Mouse (Mus musculus) CH12.LX (cell line): Measurements from ENCODE around the gene Unc13c. TPM values are rescaled to one million over a fixed set of nuclear protein-coding genes. Genes with fewer than 3 reads are reported as not detected.

Source experiments
- DNase-seq: peaks from one replicate; pipeline ENCODE4 v3.0.0-alpha.2; 2013; ENCODE audit errors: extremely low read depth
- H3K27ac ChIP-seq: 2 replicates; pipeline ENCODE4 v1.5.1; 2012; ENCODE audit warnings: low read depth, mild to moderate bottlenecking, control low read depth, moderate library complexity; ENCODE audit not compliant: insufficient read depth
- H3K27me3 ChIP-seq: replicated peaks from 2 replicates; pipeline ENCODE3; 2012; ENCODE audit warnings: inconsistent platforms
- H3K36me3 ChIP-seq, 2 experiments: replicated peaks in 1 of 2; 2 replicates each; pipeline versions ENCODE3 to v1.6.1; 2012; ENCODE audit warnings: inconsistent platforms in 1 of 2, low read length in 1 of 2, mild to moderate bottlenecking in 1 of 2, mixed read lengths in 1 of 2, moderate library complexity in 1 of 2; ENCODE audit not compliant: control insufficient read depth in 1 of 2, insufficient read depth in 1 of 2
- H3K4me1 ChIP-seq, 2 experiments: 2 replicates each; pipeline ENCODE4 v1.6.1; 2012; ENCODE audit warnings: inconsistent platforms in 1 of 2, moderate library complexity in 1 of 2; ENCODE audit not compliant: insufficient read depth in 2 of 2, control insufficient read depth in 1 of 2
- H3K4me2 ChIP-seq: 2 replicates; pipeline ENCODE4 v1.6.1; 2012; ENCODE audit warnings: low read depth, mild to moderate bottlenecking, control low read depth; ENCODE audit not compliant: poor library complexity, insufficient read depth, severe bottlenecking
- H3K4me3 ChIP-seq, 3 experiments: fragments of 150-350 bp in 1 of 3; sonication (generic) in 1 of 3; replicated peaks in 1 of 3; 2 replicates each; pipeline versions ENCODE3 to v1.5.1; 2011 to 2012; ENCODE audit warnings: low read depth in 2 of 3, low read length in 2 of 3, mild to moderate bottlenecking in 2 of 3, moderate library complexity in 2 of 3, control low read depth in 1 of 3, improper control_type of control experiment in 1 of 3, inconsistent platforms in 1 of 3, mixed read lengths in 1 of 3; ENCODE audit not compliant: poor library complexity in 1 of 3
- H3K79me2 ChIP-seq: replicated peaks from 2 replicates; pipeline ENCODE4 v1.6.1; 2012; ENCODE audit warnings: mild to moderate bottlenecking, moderate library complexity; ENCODE audit not compliant: control insufficient read depth, poor library complexity, insufficient read depth, severe bottlenecking; ENCODE audit errors: extremely low read depth
- H3K9ac ChIP-seq: 2 replicates; pipeline ENCODE4 v1.6.1; 2012; ENCODE audit warnings: low read depth, mild to moderate bottlenecking, control low read depth, moderate library complexity; ENCODE audit not compliant: insufficient read depth
- H3K9me3 ChIP-seq: replicated peaks from 2 replicates; pipeline ENCODE3; 2012; ENCODE audit warnings: low read length, inconsistent platforms, mixed read lengths
- BHLHE40 ChIP-seq: IDR thresholded peaks from 2 replicates; pipeline ENCODE4 v1.6.1; 2011; ENCODE audit warnings: mild to moderate bottlenecking, low read depth, low read length, improper control_type of control experiment
- CHD1 ChIP-seq: IDR thresholded peaks from 2 replicates; pipeline ENCODE4 v1.6.1; 2012; ENCODE audit warnings: low read depth, low read length, improper control_type of control experiment, inconsistent platforms
- CTCF ChIP-seq, 2 experiments: IDR thresholded peaks in 1 of 2; conservative IDR thresholded peaks in 1 of 2; 2 replicates each; pipeline ENCODE4 v1.5.1; 2011 to 2012; ENCODE audit warnings: low read depth in 2 of 2, low read length in 2 of 2, improper control_type of control experiment in 1 of 2, inconsistent platforms in 1 of 2, mild to moderate bottlenecking in 1 of 2, moderate library complexity in 1 of 2
- ELF1 ChIP-seq: IDR thresholded peaks from 2 replicates; pipeline ENCODE4 v1.6.1; 2014; ENCODE audit warnings: low read depth, mild to moderate bottlenecking, inconsistent platforms, low read length, improper control_type of control experiment
- ETS1 ChIP-seq: conservative IDR thresholded peaks from 2 replicates; pipeline ENCODE4 v1.6.1; 2012; ENCODE audit warnings: low read depth, mild to moderate bottlenecking, inconsistent platforms, low read length, improper control_type of control experiment, moderate library complexity
- IRF4 ChIP-seq: IDR thresholded peaks from 2 replicates; pipeline ENCODE4 v1.6.1; 2014; ENCODE audit warnings: low read depth, mild to moderate bottlenecking, inconsistent platforms, low read length, improper control_type of control experiment
- MAFK ChIP-seq: IDR thresholded peaks from 2 replicates; pipeline ENCODE4 v1.6.1; 2011; ENCODE audit warnings: low read length, improper control_type of control experiment; ENCODE audit not compliant: insufficient replicate concordance
- MEF2A ChIP-seq: IDR thresholded peaks from 2 replicates; pipeline ENCODE4 v1.6.1; 2014; ENCODE audit warnings: low read depth, mild to moderate bottlenecking, inconsistent platforms, low read length, improper control_type of control experiment, borderline replicate concordance
- MXI1 ChIP-seq: IDR thresholded peaks from 2 replicates; pipeline ENCODE4 v1.6.1; 2011; ENCODE audit warnings: mild to moderate bottlenecking, low read depth, low read length, improper control_type of control experiment
- NRF1 ChIP-seq: IDR thresholded peaks from 2 replicates; pipeline ENCODE4 v1.6.1; 2014; ENCODE audit warnings: low read depth, mild to moderate bottlenecking, inconsistent platforms, low read length, improper control_type of control experiment, moderate library complexity
- PAX5 ChIP-seq: IDR thresholded peaks from 2 replicates; pipeline ENCODE4 v1.6.1; 2012; ENCODE audit warnings: low read length, inconsistent platforms, mixed read lengths
- POLR2AphosphoS2 ChIP-seq: IDR thresholded peaks from 2 replicates; pipeline ENCODE4 v1.6.1; 2011; ENCODE audit warnings: low read depth, low read length, improper control_type of control experiment
- TCF12 ChIP-seq: IDR thresholded peaks from 2 replicates; pipeline ENCODE4 v1.6.1; 2014; ENCODE audit warnings: low read depth, mild to moderate bottlenecking, inconsistent platforms, low read length, improper control_type of control experiment
- UBTF ChIP-seq: IDR thresholded peaks from 2 replicates; pipeline ENCODE4 v1.6.1; 2012; ENCODE audit warnings: low read depth, mild to moderate bottlenecking, inconsistent platforms, low read length, improper control_type of control experiment, moderate library complexity
- USF1 ChIP-seq: IDR thresholded peaks from 2 replicates; pipeline ENCODE4 v1.6.1; 2014; ENCODE audit warnings: low read depth, mild to moderate bottlenecking, inconsistent platforms, low read length, improper control_type of control experiment
- USF2 ChIP-seq: conservative IDR thresholded peaks from 2 replicates; pipeline ENCODE4 v1.6.1; 2011; ENCODE audit warnings: low read depth, low read length, improper control_type of control experiment
- dilution Hi-C: fragments of 300-500 bp; cut with MboI; formaldehyde crosslinking; loops from 2 replicates; pipeline ENCODE4 v1.14.3; 2020; ENCODE audit warnings: low sequenced_read_pairs; ENCODE audit not compliant: extremely low pct_unique_long_range_greater_than_20kb, extremely low pct_ligation_motif_present
- in situ Hi-C: fragments of 300-500 bp; cut with MboI; formaldehyde crosslinking; loops from 3 replicates; pipeline ENCODE4 v1.14.3; 2019; ENCODE audit warnings: low sequenced_read_pairs, low pct_ligation_motif_present, low pct_unique_long_range_greater_than_20kb, mixed read lengths
- polyA plus RNA-seq: library from polyadenylated mRNA; unstranded; fragments of >175 nt; gene quantifications from 2 replicates; pipeline ENCODE4 v1.2.1, GENCODE M21; 2012; ENCODE audit warnings: low read depth; ENCODE audit not compliant: insufficient read length
- total RNA-seq, 2 experiments: library from RNA; depleted of rRNA; stranded (reverse); fragments of 300-350 nt in 1 of 2; fragments of >200 nt in 1 of 2; gene quantifications; 2 replicates each; pipeline ENCODE4 v1.2.3; 2012 to 2014

The Unc13c gene
- total and polyA plus RNA-seq, 3 experiments = not detected

- Histone ChIP-seq H3K4me1 (no peaks in the 10 kb centered on the region), H3K9me3 (no peaks in the 10 kb centered on the region), H3K27me3 (no peaks in the 10 kb centered on the region), H3K27ac (no peak overlapping the region), H3K36me3 (no peaks in the 10 kb centered on the region), H3K4me3 (no peak overlapping the region), H3K9ac (no peak overlapping the region), H3K79me2 (no peaks in the 10 kb centered on the region), H3K4me2 (no peak overlapping the region)
- dilution Hi-C loops = no loop called here
- TF ChIP-seq MAFK = no peak
- TF ChIP-seq USF1 = no peak
- no peak for TF ChIP-seq POLR2AphosphoS2
- no peak for TF ChIP-seq TCF12
- no peak for TF ChIP-seq CTCF (conservative IDR thresholded peaks at IDR 0.05 in 1 of 2, IDR thresholded peaks at IDR 0.05 in 1 of 2; ENCODE audit: low read depth in 2 of 2, low read length in 2 of 2)
- TF ChIP-seq ELF1 = no peak
- TF ChIP-seq BHLHE40 = no peak
- no peak for TF ChIP-seq PAX5
- TF ChIP-seq IRF4 = no peak
- no peak for TF ChIP-seq UBTF
- no peak for TF ChIP-seq NRF1
- TF ChIP-seq ETS1 = no peak
- no peak for TF ChIP-seq MXI1
- in situ Hi-C loops = no loop called here
- DNase-seq = no peak
Measured at GRCm38 (mm10) chr9:73882393-73882919, 86.3 kb downstream of the Unc13c start.

GRCm38 (mm10) chr9:73867410-73868067, 101.2 kb downstream of the Unc13c start:
- no peak overlapping the region for H3K4me3 ChIP-seq
- H3K4me1 ChIP-seq = peaks cover 0 to 12% of the 10 kb centered on the region in 2 experiments; a peak in 2 of 4 replicates
- DNase-seq = no peak
- peaks cover 2% of the 10 kb centered on the region for H3K9me3 ChIP-seq
- H3K4me2 ChIP-seq = no peak overlapping the region
- dilution Hi-C loops (no loop called here), in situ Hi-C loops (no loop called here)
- no peaks in the 10 kb centered on the region for H3K27me3 ChIP-seq
- H3K36me3 ChIP-seq = no peaks in the 10 kb centered on the region
- no peak overlapping the region for H3K9ac ChIP-seq
- no peaks in the 10 kb centered on the region for H3K79me2 ChIP-seq
- TF ChIP-seq USF2 (no peak), TCF12 (no peak), MEF2A (no peak), CHD1 (no peak), ELF1 (no peak), PAX5 (no peak)
- no peak overlapping the region for H3K27ac ChIP-seq
